Mouse (Mus musculus) c-Kit-positive CD71-positive TER-119-positive erythroid progenitor cells, embryonic 14.5 days (primary cell): ENCODE data around the gene Lrrc7.

Source experiments
- DNase-seq: peaks from one replicate; pipeline ENCODE4 v3.0.0-alpha.2; 2013; ENCODE audit warnings: low spot score

Lrrc7 gene

GRCm38 (mm10) chr3:158561987-158562360 lies at the start of gene Lrrc7:
TSS of gene Lrrc7 (minus strand) at chr3:158562221.
- DNase-seq = no peak

GRCm38 (mm10) chr3:158607065-158607464 lies 45.0 kb upstream of the Lrrc7 start:
- no peak for DNase-seq

GRCm38 (mm10) chr3:158605274-158605673 lies 43.3 kb upstream of the Lrrc7 start:
- no peak for DNase-seq

DNA sequence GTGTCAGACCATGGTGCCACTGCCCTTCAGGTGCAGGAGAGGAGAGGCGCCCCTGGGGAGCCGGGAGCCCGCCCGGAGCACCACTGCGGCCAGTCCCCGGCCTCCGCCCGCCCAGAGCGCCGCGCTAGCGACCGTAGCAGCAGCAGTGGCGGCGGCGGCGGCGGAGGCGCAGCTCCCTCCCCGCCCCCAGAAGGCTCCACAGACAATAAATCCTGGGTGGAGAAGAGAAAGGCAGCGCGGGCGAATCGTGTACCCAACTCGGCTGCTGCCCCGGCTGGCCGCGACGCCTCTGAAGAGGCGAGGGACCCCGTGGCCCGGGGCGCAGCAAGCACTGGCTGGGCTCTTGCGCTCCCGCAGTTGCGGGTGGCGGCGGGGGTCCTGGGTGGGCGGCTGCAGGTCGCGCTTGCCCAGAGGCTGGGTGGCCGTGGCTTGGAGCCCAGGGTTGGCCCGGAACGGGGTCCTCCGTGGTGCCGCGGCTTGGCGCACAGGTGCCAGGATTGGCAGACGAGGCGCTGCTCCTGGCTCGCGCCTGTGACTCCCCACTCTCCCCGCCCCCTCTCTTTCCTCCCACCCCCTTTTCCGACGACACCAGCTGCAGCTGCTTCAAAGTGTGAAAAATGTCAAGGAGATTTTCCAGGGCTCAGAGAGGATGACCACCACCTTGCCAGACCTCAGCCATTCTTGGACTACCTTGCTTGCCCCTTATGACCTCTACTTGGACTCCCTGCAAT lies 600 bp downstream of the Lrrc7 start:
- DNase-seq = no peak

GRCm38 (mm10) chr3:158560891-158561255 lies 1.1 kb downstream of the Lrrc7 start:
- no peak for DNase-seq

DNA sequence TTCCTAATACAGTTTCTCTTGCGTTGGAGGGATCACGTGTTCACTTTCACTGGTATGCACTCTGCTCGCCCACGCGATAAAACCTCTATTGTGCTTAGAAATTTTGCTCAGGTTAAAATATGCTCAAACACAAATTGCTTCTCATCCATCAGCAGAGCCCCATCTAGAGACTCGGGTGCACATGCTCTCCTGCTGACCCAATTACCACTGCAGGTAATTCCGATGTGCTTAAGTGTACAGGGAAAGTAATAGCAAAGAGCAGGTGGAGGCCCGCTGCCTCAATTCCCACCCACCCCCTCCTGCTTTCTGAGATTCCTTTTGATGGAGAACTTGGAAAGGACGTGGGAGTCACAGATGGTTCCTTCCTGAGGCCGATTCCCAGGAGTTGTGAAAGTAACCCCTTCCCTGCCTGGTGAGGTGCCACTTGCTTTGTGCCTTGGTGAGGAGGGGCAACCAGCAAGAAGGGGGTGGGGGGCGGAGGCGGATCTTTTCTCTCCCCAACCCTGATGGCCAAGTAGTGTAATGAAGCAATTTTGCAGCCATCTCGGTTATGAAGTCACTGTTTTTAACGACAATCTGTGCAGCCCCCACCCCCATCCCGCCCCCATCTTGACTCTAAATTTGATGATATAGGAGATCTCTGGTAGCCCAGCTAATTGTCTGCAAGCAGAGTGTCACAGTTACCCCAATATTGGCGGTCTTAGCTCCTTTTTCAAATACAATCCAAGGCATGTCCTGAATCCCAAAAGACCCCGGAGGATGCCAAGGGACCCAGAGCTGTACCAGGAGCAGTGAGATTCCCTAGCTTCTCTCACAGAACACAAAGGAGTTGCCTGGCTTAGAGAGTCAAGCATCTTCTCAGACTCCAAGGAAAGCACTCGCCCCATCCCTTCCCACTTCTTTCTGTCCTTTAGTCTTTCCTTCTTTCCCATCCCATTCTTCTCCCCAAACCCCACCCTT lies 2.0 kb downstream of the Lrrc7 start:
- DNase-seq = no peak

GRCm38 (mm10) chr3:158559131-158559658 lies 2.8 kb downstream of the Lrrc7 start:
- DNase-seq = no peak

DNA sequence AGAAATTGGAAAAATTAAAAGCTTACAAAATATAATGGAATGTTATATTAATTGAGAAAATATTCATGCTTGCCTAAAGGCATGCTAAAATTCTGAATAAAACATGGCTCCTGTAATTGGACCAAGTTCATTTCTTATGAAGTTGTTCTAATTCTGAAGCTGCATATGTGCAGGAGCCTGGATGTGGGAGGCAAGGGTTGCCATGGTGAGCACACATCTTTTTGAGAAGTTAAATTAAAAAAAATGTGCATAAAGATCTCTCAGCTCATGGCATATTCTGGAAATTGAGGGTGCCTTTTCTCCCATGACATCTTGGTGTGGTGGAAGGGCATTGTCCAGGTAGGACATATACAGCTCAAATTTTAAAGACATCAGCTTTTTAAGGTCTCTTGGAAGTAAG lies 3.4 kb downstream of the Lrrc7 start:
- DNase-seq = no peak

- no peak for DNase-seq
Observed at GRCm38 (mm10) chr3:158554280-158554679, 7.7 kb downstream of the Lrrc7 start.

DNA sequence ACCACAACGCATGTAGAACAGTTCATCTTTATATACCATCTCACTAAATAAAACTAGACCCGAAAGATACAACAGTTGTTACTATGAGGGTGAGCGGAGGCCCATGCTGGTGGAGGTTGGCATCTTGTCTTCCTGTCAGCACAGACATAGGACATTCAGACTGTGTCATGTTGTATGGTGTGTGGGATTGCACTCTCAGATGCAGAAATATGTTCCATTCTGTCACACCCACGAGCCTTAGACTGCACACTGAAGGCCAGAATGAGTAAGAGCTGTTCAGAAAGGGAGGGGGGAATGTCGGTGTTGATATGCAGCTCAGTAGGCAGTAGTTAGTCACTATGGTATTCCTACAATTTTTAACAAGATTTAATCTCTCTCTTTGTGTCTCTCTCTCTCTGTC lies 9.9 kb downstream of the Lrrc7 start:
- DNase-seq = no peak

DNA sequence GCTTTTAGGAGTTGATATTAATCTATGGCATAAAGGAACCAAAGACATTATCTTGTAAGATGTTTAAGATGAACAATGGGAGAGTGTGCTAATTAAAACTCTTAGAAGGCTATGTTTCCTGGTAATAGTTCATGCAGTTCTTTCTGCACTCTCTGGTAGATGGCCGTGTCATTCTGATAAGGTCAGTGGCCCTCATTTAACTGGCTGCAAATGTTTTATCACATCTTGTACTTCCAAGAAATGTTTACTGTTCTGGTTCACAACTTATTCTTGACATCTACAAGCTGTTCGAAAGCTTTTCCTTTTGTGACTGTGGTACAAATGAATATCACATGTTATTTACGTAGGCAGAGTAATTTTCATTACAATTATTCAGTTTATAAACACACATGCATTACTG lies 18.5 kb downstream of the Lrrc7 start:
- DNase-seq = no peak

- no peak for DNase-seq
Observed at GRCm38 (mm10) chr3:158532859-158533258, 29.2 kb downstream of the Lrrc7 start.

GRCm38 (mm10) chr3:158528471-158528870 lies 33.5 kb downstream of the Lrrc7 start:
- no peak for DNase-seq

DNA sequence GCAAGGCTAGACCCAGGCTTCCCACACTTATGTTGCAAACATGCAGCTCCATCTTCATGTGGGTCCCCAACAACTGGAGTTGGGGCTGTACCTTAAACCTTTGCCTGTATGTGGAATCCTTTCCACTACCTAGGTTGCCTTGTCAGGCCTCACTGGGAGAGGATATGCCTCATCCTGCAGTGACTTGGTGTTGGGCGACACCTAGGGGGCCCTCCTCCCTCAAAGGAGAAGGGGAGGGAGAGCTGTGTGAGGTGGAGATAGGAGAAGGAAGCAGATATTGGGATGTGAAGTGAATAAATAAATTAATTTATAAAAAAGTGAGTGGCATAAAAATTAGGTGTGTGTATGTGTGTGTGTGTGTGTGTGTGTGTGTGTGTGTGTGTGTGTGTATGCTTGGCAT lies 68.3 kb downstream of the Lrrc7 start:
- no peak for DNase-seq

- DNase-seq = no peak
Observed at GRCm38 (mm10) chr3:158479677-158480076, 82.3 kb downstream of the Lrrc7 start.

DNA sequence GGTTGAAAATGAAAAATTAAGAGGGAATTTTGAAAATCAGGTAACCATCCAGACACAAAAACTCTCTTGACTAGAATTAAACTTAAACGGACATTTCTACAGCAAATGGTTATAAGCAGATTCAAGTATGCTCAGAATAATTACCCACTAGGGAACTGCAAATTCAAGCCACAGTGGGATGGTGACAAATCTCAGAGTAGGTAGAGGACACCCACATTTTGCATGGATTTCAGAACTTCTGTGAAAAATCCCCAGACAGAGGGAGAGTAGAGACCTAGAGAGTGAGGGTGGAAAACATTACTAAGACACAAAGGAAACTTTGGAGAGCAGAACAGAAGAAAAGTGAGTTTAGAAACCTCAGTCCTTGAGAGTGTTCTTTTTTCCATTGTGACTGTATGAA lies 161.4 kb downstream of the Lrrc7 start:
- no peak for DNase-seq

GRCm38 (mm10) chr3:158391534-158391933 lies 170.5 kb downstream of the Lrrc7 start:
- no peak for DNase-seq

GRCm38 (mm10) chr3:158388076-158388454 lies 174.0 kb downstream of the Lrrc7 start:
- no peak for DNase-seq

- DNase-seq = no peak
Observed at GRCm38 (mm10) chr3:158387413-158388075, 174.5 kb downstream of the Lrrc7 start.

- no peak for DNase-seq
Observed at GRCm38 (mm10) chr3:158386848-158387247, 175.2 kb downstream of the Lrrc7 start.

GRCm38 (mm10) chr3:158375885-158376284 lies 186.1 kb downstream of the Lrrc7 start:
- DNase-seq = peak; percentile 7

GRCm38 (mm10) chr3:158369169-158369568 lies 192.9 kb downstream of the Lrrc7 start:
- no peak for DNase-seq

DNA sequence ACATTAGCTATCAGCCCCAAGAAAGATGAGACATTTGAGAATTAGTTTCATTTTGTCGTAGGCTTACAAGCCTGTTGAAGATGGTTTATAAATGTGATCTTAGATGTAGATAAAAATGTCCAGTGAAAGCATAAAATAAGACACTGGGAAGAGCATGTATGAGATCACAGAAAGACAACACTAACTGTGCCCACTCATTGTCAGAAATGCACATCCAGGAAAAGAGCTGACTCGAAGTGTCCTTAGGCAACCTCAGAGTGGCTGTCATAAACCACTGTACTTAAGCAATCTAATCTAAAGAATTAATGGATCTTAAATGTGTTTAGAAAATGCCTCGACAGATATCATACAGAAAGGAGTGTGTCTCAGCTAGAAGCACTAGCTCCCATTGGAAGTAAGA lies 196.2 kb downstream of the Lrrc7 start:
- no peak for DNase-seq
